Mouse (Mus musculus): ENCODE results near the gene Sphkap. TPM values are rescaled to one million over a fixed set of nuclear protein-coding genes. Genes with fewer than 3 reads are reported as not detected.

Gene Sphkap
- polyA plus RNA-seq, 1 experiment, result 0.05 TPM

- H3K4me1 ChIP-seq (ENCODE audit: control insufficient read depth, insufficient read depth, low read length), result no peaks in the 10 kb centered on the region
- no peak overlapping the region for H3K27ac ChIP-seq (ENCODE audit: insufficient read depth, low read depth, low read length)
- H3K36me3 ChIP-seq (ENCODE audit: control insufficient read depth, insufficient read depth, low read length), result no peaks in the 10 kb centered on the region
- H3K4me3 ChIP-seq (ENCODE audit: insufficient read depth, low read depth, low read length), result no peak overlapping the region
- no peaks in the 10 kb centered on the region for H3K27me3 ChIP-seq (replicated peaks; ENCODE audit: control insufficient read depth, insufficient read depth, low read length)
- TF ChIP-seq POLR2A (IDR thresholded peaks at IDR 0.05; ENCODE audit: low read depth, low read length) (no peak), CTCF (conservative IDR thresholded peaks at IDR 0.05; ENCODE audit: insufficient read depth, insufficient read length, low read depth, low read length) (no peak)
- DNase-seq, result no peak
- WGBS, result 82% methylated on average over 14 of the region's 14 CpGs
Observed at GRCm38 (mm10) chr1:83345572-83345971, 62.4 kb downstream of the Sphkap start.

GRCm38 (mm10) chr1:83345069-83345468 lies 62.9 kb downstream of the Sphkap start:
- Histone ChIP-seq H3K4me3 (ENCODE audit: insufficient read depth, low read depth, low read length) (no peak overlapping the region), H3K4me1 (ENCODE audit: control insufficient read depth, insufficient read depth, low read length) (no peaks in the 10 kb centered on the region), H3K36me3 (ENCODE audit: control insufficient read depth, insufficient read depth, low read length) (no peaks in the 10 kb centered on the region), H3K27me3 (replicated peaks; ENCODE audit: control insufficient read depth, insufficient read depth, low read length) (no peaks in the 10 kb centered on the region), H3K27ac (ENCODE audit: insufficient read depth, low read depth, low read length) (no peak overlapping the region)
- DNase-seq, result no peak
- TF ChIP-seq POLR2A (IDR thresholded peaks at IDR 0.05; ENCODE audit: low read depth, low read length) (no peak), CTCF (conservative IDR thresholded peaks at IDR 0.05; ENCODE audit: insufficient read depth, insufficient read length, low read depth, low read length) (no peak)
- WGBS, result 66% methylated on average over 3 of the region's 3 CpGs

GRCm38 (mm10) chr1:83342726-83343250 lies 65.2 kb downstream of the Sphkap start:
- WGBS, result 72% methylated on average over 4 of the region's 4 CpGs
- no peak for TF ChIP-seq POLR2A (IDR thresholded peaks at IDR 0.05; ENCODE audit: low read depth, low read length)
- no peak for TF ChIP-seq CTCF (conservative IDR thresholded peaks at IDR 0.05; ENCODE audit: insufficient read depth, insufficient read length, low read depth, low read length)
- no peaks in the 10 kb centered on the region for H3K4me1 ChIP-seq (ENCODE audit: control insufficient read depth, insufficient read depth, low read length)
- H3K4me3 ChIP-seq (ENCODE audit: insufficient read depth, low read depth, low read length), result no peak overlapping the region
- H3K27ac ChIP-seq (ENCODE audit: insufficient read depth, low read depth, low read length), result no peak overlapping the region
- no peaks in the 10 kb centered on the region for H3K27me3 ChIP-seq (replicated peaks; ENCODE audit: control insufficient read depth, insufficient read depth, low read length)
- DNase-seq, result no peak
- no peaks in the 10 kb centered on the region for H3K36me3 ChIP-seq (ENCODE audit: control insufficient read depth, insufficient read depth, low read length)

GRCm38 (mm10) chr1:83339358-83339757 lies 68.6 kb downstream of the Sphkap start:
- 73% methylated on average over 3 of the region's 3 CpGs for WGBS
- H3K27ac ChIP-seq (ENCODE audit: insufficient read depth, low read depth, low read length), result no peak overlapping the region
- no peak for DNase-seq
- H3K27me3 ChIP-seq (replicated peaks; ENCODE audit: control insufficient read depth, insufficient read depth, low read length), result no peaks in the 10 kb centered on the region
- H3K36me3 ChIP-seq (ENCODE audit: control insufficient read depth, insufficient read depth, low read length), result no peaks in the 10 kb centered on the region
- TF ChIP-seq POLR2A (IDR thresholded peaks at IDR 0.05; ENCODE audit: low read depth, low read length) (no peak), CTCF (conservative IDR thresholded peaks at IDR 0.05; ENCODE audit: insufficient read depth, insufficient read length, low read depth, low read length) (no peak)
- no peaks in the 10 kb centered on the region for H3K4me1 ChIP-seq (ENCODE audit: control insufficient read depth, insufficient read depth, low read length)
- H3K4me3 ChIP-seq (ENCODE audit: insufficient read depth, low read depth, low read length), result no peak overlapping the region

- DNase-seq, result no peak
- H3K27ac ChIP-seq (ENCODE audit: insufficient read depth, low read depth, low read length), result no peak overlapping the region
- 32% methylated on average over 4 of the region's 4 CpGs for WGBS
- H3K4me1 ChIP-seq (ENCODE audit: control insufficient read depth, insufficient read depth, low read length), result no peaks in the 10 kb centered on the region
- H3K36me3 ChIP-seq (ENCODE audit: control insufficient read depth, insufficient read depth, low read length), result no peaks in the 10 kb centered on the region
- no peaks in the 10 kb centered on the region for H3K27me3 ChIP-seq (replicated peaks; ENCODE audit: control insufficient read depth, insufficient read depth, low read length)
- no peak for TF ChIP-seq POLR2A (IDR thresholded peaks at IDR 0.05; ENCODE audit: low read depth, low read length)
- no peak for TF ChIP-seq CTCF (conservative IDR thresholded peaks at IDR 0.05; ENCODE audit: insufficient read depth, insufficient read length, low read depth, low read length)
- H3K4me3 ChIP-seq (ENCODE audit: insufficient read depth, low read depth, low read length), result no peak overlapping the region
Observed at GRCm38 (mm10) chr1:83316917-83317316, 91.1 kb downstream of the Sphkap start.

GRCm38 (mm10) chr1:83315146-83315545 lies 92.9 kb downstream of the Sphkap start:
- TF ChIP-seq CTCF (conservative IDR thresholded peaks at IDR 0.05; ENCODE audit: insufficient read depth, insufficient read length, low read depth, low read length) (no peak), POLR2A (IDR thresholded peaks at IDR 0.05; ENCODE audit: low read depth, low read length) (no peak)
- H3K27me3 ChIP-seq (replicated peaks; ENCODE audit: control insufficient read depth, insufficient read depth, low read length), result no peaks in the 10 kb centered on the region
- no peaks in the 10 kb centered on the region for H3K4me1 ChIP-seq (ENCODE audit: control insufficient read depth, insufficient read depth, low read length)
- H3K27ac ChIP-seq (ENCODE audit: insufficient read depth, low read depth, low read length), result no peak overlapping the region
- WGBS, result 76% methylated on average over 9 of the region's 9 CpGs
- no peak overlapping the region for H3K4me3 ChIP-seq (ENCODE audit: insufficient read depth, low read depth, low read length)
- H3K36me3 ChIP-seq (ENCODE audit: control insufficient read depth, insufficient read depth, low read length), result no peaks in the 10 kb centered on the region
- no peak for DNase-seq

GRCm38 (mm10) chr1:83311607-83312295 lies 96.2 kb downstream of the Sphkap start:
- TF ChIP-seq POLR2A (IDR thresholded peaks at IDR 0.05; ENCODE audit: low read depth, low read length) (no peak), CTCF (conservative IDR thresholded peaks at IDR 0.05; ENCODE audit: insufficient read depth, insufficient read length, low read depth, low read length) (no peak)
- Histone ChIP-seq H3K4me1 (ENCODE audit: control insufficient read depth, insufficient read depth, low read length) (no peaks in the 10 kb centered on the region), H3K36me3 (ENCODE audit: control insufficient read depth, insufficient read depth, low read length) (no peaks in the 10 kb centered on the region), H3K27me3 (replicated peaks; ENCODE audit: control insufficient read depth, insufficient read depth, low read length) (no peaks in the 10 kb centered on the region), H3K4me3 (ENCODE audit: insufficient read depth, low read depth, low read length) (no peak overlapping the region), H3K27ac (ENCODE audit: insufficient read depth, low read depth, low read length) (no peak overlapping the region)
- WGBS, result 84% methylated on average over 6 of the region's 6 CpGs
- no peak for DNase-seq
